Mouse (Mus musculus) heart, adult 18-20 months (tissue): ENCODE results near the gene Cyp26c1. TPM values are rescaled to one million over a fixed set of nuclear protein-coding genes. Genes with fewer than 3 reads are reported as not detected.

Source experiments
- DNase-seq, 2 experiments: peaks; one replicate each; pipeline ENCODE4 v3.0.0; 2021 to 2022; ENCODE audit warnings: mixed read lengths in 1 of 2
- long read RNA-seq, 2 experiments: library from polyadenylated mRNA; stranded (forward); transcript quantifications; one replicate each; pipeline ENCODE4 v2.0.0; 2021
- total RNA-seq, 2 experiments: library from RNA; stranded (reverse); gene quantifications; 2 replicates each; pipeline ENCODE4 v1.2.3; 2021

Gene Cyp26c1
- total RNA-seq: under 1 TPM in 1 of 2 experiments, not detected in 1; 0.21 TPM
- long read RNA-seq, experiment 1: 0 reads
- long read RNA-seq, experiment 2: 0 reads

DNA sequence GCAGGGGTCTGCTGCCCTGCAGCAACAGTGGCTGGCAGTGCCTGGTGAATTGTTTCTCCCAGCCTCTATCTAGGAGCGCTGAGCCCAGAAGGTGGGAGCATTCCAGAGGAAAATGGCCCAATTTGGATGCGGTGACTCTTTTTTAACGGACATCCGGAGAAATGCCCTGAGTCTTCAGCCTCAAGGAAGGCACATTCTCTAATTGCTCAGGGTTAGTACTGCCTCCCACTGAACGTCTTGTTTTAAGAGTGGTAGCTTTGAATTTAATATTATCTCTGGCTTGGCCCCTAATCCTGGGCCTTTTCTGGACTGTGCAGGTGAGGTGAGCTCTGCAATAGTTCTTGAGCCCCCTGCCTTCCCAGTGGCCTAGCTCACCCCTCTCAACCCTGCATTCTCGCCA lies at the start of gene Cyp26c1:
TSS of gene Cyp26c1 (plus strand) at position 301 of the 400 bp plus-strand sequence.
- DNase-seq: no peak

DNA sequence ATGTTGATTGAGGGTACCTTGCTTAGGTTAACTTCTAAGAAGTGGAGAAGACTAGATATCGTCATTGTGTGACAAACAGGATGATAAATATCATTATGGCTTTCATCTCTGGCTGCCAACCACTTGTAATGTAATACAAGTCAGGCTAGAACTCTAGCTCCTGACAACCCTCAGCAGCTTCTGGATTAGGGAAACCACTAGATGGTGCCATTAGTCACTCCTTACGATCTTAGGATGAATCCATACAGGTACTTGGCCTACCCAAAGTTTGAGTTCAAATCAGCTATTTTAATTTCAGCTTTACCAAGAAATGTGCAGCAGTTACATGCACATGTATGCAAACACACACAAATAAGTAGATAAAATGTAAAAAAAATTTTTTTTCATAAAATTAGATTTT lies 37.4 kb upstream of the Cyp26c1 start:
- no peak for DNase-seq

- no peak for DNase-seq
Measured at GRCm38 (mm10) chr19:37650526-37650925, 34.9 kb upstream of the Cyp26c1 start.

GRCm38 (mm10) chr19:37654012-37654411 lies 31.4 kb upstream of the Cyp26c1 start:
- DNase-seq: no peak

DNA sequence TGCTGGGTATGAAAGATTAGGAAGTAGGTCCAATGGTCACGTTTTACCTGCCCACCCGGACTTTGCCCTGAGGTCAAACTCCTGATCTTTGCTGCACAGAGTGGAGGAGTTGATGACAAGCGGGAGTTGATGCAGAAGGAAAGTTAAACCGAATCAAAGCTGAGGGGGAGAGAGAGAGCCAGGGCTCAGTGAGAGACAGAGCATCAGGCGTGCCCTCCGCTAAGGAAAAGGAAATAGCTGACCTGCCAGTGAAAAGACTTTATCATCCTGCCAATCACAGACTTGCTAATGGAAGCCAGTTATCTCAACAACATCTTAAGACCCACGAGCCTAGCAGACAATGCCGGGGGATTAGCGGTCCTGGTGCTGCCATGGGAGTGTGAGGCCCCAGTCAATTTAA lies 28.9 kb upstream of the Cyp26c1 start:
- no peak for DNase-seq

DNA sequence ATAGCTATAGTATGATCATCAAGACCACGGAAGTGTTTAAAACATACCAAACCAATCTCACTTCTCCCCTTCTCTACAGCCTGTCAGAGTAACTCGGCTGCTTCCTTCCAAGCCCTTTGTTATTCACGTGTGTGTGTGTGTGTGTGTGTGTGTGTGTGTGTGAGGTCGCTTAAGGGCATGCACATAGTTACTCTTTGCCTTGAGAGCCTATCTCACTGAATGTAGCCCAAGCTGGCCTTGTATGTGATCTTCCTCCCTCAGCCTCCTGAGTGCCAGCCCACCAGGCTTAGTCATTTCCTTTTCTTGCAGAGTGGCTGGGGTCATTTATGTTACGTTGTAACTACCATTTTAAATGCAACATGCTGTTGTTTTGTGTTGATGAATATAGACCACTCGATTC lies 20.1 kb upstream of the Cyp26c1 start:
- no peak for DNase-seq

- no peak for DNase-seq
Measured at GRCm38 (mm10) chr19:37667855-37668594, 17.4 kb upstream of the Cyp26c1 start.

DNA sequence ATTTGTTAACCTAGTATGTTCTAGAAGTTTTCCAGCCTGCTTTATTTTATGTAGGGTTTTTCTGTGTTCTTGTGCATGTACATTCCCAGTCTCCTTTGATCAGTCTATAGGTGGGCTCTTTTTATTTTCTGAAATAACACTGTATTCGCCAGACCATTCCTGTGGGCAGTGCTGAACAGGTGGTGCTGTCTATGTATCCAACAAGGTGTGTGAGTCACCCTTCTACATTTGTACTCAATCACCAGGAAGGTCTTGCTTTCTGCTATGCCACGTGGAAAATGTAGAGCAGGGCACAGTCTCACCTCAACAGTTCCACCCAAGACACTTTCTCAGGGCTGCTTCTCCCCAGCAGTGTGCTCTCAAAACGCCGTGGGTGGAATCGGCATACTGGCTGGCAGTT lies 16.7 kb upstream of the Cyp26c1 start:
- DNase-seq: no peak

DNA sequence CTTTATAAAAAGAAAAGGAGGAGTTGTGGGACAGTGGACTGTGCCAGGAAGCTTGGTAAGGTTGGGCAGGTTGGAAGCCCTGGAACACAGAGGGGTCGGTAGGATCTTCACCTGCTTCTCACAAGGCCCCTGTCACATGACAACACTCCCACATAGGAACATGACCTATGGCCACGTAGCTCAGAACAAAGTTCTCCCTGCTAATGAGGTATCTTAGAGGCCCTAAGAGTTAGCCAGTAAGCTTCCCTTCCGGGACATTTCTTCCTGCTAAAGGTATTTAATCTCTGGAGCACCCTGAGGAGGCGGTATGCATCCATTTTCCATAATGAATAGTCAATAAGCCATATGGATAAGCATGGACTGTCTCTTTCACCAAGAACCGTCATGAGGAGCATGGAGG lies 15.9 kb upstream of the Cyp26c1 start:
- DNase-seq: no peak

- DNase-seq: no peak
Measured at GRCm38 (mm10) chr19:37673393-37673792, 12.0 kb upstream of the Cyp26c1 start.

DNA sequence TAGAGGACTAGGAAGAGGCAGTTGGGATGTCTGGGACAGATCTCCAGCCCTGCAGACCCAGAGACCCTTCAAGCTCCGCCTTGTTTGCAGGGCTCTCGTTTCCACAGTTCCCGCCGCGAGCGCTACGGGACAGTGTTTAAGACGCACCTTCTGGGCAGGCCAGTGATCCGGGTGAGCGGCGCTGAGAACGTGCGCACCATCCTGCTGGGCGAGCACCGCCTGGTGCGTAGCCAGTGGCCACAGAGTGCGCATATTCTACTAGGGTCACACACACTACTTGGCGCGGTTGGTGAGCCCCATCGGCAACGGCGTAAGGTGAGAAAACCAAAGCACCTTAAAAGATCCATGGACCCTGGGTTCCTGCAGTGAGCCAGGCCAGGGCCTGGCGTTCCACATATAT lies 966 bp downstream of the Cyp26c1 start:
- DNase-seq: no peak

DNA sequence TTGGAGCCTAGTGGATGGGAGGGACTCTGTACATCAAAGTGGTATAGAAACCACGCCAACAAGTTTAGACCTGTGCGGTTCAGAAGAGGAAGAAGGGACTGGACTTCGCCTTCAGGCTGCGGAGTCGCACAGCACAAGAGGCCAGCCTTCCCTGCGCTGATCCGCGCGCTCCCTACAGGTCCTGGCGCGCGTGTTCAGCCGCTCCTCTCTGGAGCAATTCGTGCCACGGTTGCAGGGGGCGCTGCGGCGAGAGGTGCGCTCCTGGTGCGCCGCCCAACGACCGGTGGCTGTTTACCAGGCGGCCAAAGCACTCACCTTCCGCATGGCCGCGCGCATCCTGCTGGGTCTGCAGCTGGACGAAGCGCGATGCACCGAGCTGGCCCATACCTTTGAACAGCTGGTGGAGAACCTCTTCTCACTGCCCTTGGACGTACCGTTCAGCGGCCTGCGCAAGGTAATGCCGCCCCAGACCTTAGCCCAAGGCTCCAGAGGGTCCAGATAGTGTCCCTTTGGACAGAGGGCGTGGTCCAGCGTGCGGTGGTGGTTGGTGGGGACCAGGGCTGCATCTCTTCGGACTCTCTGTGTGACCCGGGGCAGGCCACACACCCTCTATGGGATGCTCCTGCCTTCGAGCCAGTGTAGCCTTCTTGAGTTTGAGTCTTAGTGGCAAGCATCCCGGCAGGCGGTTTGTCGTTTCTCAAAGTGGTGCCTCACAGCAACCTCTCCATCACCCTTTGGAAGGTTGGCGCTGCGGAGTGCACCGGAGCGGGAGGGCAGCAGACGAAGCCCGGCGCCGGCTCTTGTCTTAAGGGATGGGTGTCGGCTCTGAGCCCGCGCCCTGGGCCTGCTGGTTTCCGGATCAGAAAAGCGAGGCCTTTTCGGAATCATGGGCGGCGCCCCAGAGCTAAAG lies 1.8 kb downstream of the Cyp26c1 start:
- peak in 1 of 2 experiments; percentile 21 for DNase-seq

DNA sequence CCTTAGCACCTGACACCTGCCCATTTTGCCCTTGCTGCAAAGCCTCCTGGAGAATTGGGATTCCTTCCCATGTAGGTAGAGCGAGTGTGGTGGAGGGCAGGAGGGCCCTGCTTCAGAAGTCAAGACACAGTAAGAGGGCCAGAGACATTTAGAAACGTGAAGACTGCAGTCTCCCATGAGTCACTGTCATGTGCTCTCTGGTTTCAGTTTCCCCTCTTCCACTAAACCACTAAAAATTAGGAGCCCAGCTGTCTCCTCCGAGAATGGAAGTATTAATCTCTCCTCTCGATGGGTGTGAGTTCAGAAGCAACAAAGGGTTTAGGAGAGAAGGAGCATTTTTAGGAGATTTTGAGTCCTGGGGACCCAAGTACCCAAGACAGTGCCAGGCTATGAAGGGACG lies 4.1 kb downstream of the Cyp26c1 start:
- DNase-seq: no peak

DNA sequence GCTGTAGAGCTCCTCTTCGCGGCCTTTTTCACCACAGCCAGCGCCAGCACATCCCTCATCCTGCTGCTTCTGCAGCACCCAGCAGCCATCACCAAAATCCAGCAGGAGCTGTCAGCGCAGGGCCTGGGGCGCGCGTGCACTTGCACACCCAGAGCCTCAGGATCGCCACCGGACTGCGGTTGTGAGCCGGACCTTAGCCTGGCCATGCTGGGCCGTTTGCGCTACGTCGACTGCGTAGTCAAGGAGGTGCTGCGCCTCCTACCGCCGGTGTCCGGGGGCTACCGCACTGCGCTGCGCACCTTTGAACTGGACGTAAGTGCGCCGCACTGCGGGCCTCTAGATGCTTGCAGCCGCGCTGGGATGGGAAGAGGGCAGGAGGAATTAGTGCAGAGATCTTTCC lies 5.3 kb downstream of the Cyp26c1 start:
- no peak for DNase-seq

DNA sequence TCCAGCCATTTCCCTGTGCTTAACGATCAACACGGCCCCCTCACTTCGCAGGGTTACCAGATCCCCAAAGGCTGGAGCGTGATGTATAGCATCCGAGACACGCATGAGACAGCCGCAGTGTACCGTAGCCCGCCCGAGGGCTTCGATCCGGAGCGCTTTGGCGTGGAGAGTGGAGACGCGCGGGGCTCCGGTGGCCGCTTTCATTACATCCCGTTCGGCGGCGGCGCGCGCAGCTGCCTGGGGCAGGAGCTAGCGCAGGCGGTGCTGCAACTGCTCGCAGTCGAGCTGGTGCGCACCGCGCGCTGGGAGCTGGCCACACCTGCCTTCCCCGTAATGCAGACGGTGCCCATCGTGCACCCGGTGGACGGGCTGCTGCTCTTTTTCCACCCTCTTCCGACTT lies 7.5 kb downstream of the Cyp26c1 start:
- peak in 1 of 2 experiments; percentile 31 for DNase-seq

DNA sequence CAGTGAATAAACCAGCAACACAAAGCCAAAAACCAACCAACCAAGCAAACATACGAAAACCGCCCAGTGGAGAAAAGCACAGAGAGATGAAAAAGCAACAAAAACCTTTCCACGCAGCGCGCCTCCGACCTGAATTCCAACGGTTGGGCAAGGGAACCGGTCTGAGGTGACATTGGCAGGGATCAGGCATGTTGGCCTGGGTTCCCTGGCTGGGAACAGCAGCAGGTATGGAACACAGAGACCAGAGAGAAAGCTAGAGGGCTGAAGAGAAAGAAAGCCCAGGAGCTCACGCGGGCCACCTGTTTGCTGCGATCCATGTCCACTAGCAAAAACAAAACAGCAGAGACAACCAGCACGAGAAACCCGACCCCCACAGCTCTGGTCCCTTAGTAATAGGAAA lies 9.8 kb downstream of the Cyp26c1 start:
- no peak for DNase-seq

- no peak for DNase-seq
Measured at GRCm38 (mm10) chr19:37695762-37696602, 10.6 kb downstream of the Cyp26c1 start.

- no peak for DNase-seq
Measured at GRCm38 (mm10) chr19:37696603-37697334, 11.4 kb downstream of the Cyp26c1 start.

DNA sequence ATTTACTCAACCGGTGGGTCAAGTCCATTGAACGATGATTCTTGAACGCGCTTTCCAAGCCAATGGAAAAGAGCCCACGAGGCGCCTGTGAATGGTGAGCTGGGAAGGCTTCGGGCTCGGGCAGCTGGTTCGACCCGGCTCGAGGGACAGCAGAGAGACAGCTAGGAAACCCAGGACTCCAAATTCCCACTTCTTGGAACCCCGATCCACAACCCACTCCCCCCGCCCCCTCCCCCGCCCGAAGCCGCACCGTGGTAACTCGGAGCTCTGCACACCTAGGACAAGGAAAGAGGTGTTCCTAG lies 11.9 kb downstream of the Cyp26c1 start:
- no peak for DNase-seq

- DNase-seq: no peak
Measured at GRCm38 (mm10) chr19:37697651-37698272, 12.4 kb downstream of the Cyp26c1 start, which contains the start of gene Cyp26a1. TSS of gene Cyp26a1 (plus strand) at chr19:37697798.
